Mouse (Mus musculus) cerebellum, adult 9-10 months (tissue): ENCODE measurements around the gene Phf13.

Experiments used
- DNase-seq: peaks from one replicate; pipeline ENCODE4 v3.0.0; 2022

Gene Phf13

DNA sequence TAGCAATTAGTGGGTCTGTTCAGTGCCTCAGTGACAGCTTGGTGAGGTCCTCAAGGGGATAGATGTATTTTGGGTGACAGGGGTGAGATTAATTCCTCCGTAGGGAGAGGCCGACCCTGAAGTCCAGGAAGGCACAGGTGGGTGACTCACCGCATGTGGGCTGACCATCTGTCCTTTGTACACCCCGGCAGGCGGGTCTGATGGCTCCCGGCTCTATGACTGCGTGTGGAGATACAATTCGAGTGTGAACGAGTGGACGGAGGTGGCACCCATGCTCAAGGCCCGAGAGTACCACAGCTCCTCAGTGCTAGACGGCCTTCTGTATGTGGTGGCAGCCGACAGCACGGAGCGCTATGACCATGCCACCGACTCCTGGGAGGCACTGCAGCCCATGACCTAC lies 16.1 kb upstream of the Phf13 start:
- DNase-seq = no peak

DNA sequence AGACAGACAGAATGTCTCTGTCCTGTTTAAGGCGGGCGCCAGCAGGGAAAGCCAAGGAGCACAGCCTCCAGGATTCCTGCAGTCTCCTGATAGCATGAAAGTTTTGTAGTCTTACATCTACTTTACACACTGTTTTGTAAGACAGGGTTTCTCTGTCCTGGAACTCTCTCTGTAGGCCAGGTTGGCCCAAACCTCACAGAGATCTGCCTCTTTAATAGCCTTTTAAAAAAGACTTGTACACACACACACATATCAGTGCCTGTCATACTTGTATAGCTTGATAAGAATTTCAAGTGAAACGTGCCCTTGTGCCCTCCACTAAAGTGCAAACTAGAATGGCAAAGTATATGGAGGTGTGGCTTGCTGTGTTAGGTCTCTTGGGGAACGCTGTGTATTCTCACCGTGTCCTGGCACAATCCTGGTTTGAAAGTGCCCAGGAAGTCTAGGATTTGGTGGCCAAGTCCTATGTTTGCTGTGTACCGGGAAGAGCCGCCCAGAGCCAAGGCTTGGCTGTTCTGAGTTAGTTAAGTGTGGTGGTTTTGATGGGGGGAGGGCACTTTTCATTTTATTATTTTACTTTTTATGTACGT lies 15.2 kb upstream of the Phf13 start:
- no peak for DNase-seq

DNA sequence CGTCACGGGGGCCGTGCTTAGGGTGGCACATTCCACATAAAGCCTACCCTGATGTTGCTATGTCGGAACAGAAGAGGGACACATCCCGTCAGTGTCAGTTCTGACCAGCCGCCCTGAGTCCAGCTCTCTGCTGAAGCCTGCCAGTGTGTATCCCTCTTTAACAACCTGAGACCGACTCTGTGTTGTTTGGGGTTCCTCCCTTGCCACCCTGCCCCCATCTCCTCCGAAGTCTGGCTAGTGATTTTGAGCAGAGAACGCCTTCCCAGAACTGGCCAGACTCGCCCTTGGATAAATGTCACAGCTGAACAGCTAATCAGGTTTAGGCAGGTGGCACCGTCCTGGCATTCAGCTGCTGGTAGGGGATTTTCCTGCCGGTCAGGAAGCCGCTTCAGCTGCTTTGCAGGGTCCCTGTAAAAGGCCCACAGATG lies 14.7 kb upstream of the Phf13 start:
- DNase-seq = peak; percentile 57

DNA sequence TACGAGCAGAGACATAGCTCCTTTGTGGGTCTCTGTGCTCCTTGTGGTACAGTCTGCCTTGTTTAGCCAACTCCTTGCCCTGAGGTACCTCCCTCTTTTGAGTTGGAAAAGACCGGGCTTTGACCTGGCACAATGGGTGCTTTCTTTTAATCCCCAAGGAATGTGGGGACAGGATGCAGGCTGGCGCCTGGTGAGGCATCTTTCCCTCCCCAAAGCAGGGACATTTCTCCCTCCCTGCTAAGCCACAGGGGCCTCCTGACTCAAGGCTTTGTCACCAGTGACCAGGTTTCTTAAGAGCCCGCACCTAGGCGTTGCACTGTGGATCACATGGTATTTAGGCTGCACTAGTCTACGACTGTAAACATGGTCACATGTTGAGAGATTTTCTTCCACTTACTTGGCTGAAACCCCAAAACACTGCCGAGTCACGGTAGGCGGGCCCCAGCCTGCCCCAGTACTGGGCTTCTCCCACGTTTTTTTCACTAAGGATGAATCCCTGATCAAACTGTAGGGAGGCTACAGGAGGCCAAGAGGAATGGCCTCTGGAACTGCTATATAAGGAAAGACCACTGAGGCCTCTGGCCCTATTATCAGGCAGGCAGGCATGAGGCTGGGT lies 14.1 kb upstream of the Phf13 start:
- peak; percentile 71 for DNase-seq

DNA sequence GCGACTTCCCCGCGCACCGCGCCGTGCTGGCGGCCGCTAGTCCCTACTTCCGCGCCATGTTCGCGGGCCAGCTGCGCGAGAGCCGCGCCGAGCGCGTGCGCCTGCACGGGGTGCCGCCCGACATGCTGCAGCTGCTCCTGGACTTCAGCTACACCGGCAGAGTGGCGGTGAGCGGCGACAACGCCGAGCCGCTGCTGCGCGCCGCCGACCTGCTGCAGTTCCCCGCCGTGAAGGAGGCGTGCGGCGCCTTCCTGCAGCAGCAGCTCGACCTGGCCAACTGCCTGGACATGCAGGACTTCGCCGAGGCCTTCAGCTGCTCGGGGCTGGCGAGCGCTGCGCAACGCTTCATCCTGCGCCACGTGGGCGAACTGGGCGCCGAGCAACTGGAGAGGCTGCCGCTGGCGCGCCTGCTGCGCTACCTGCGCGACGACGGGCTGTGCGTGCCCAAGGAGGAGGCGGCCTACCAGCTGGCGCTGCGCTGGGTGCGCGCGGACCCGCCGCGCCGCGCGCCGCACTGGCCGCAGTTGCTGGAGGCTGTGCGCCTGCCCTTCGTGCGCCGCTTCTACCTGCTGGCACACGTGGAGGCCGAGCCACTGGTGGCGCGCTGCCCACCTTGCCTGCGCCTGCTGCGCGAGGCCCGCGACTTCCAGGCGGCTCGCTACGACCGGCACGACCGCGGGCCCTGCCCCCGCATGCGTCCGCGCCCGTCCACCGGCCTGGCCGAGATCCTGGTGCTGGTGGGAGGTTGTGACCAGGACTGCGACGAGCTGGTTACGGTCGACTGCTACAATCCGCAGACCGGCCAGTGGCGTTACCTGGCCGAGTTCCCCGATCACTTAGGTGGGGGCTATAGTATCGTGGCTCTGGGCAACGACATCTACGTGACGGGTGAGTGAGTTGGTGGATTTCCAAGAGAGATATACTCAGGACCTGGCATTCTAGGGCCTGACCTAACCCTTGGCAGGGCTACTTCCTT lies 13.3 kb upstream of the Phf13 start:
- DNase-seq = peak; percentile 72

DNA sequence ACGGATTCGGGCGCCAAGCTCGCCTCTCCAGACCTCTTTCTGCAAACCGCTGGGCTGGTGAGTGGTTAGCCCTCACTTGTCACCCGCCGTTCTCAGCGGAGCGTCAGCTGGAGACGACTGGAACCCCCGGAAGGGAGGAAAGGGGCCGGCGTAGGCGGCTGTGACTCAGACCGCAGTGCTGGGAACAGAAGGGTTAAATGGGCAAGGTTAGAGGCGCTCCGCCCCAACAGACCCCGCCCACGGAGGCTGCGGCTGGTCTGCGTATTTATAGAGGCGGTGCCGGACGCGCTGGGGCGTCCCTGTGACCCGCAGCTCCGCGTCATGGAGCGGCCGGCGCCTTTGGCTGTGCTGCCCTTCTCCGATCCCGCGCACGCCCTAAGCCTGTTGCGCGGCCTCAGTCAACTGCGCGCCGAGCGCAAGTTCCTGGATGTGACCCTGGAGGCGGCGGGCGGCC lies 12.6 kb upstream of the Phf13 start, which contains the start of gene Klhl21:
Gene Klhl21 (plus strand): TSS at position 182 of the 454 bp plus-strand sequence.
- peak; percentile 93 for DNase-seq

DNA sequence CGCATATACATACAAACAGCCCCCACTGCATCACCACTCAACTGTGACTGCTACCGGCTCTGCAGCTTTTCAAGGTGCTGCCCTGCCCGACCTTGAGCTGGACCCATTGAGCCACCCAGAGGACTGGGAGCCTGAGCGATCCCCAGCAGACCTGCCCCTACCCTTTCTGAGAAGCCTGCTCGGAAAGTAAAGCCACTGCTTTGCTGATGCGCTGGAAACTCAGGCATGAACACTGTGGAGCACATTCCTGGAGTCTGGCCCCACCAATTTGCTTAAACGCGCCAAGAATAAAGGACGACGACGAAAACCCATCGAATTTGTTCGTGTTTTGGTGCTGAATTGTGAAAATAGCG lies 12.1 kb upstream of the Phf13 start:
- peak; percentile 62 for DNase-seq

DNA sequence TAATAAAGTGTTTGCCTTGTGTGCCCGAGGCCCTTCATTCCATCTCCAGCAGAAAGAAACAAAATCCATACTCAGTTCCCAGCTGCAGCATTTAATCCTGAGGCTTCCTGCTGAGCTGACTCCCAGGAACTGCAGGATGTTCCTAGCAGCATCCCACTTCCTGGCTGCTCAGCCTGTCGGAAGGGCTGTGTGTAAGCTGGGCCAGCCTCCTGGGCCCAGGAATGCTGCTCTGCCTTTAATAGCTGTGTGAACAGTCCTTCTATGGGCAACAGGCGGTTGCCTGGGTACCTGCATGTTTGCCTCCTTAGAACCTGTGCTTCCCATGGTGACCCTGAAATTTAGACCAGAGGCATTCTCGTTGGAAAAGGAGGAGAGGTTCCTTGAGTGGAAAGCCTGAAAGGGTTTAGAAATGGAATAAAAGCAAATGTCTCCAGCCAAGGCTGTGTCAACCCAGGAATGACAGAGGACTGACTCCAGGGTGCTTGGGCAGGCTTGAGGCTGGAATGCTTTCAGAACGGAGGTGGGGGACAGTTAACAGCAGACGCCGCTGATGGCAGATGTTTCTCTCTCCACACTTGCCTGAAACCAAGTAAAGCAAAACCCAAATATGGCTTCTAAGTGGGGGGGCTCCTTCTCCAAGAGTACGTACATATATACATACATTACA lies 11.6 kb upstream of the Phf13 start:
- DNase-seq = no peak

DNA sequence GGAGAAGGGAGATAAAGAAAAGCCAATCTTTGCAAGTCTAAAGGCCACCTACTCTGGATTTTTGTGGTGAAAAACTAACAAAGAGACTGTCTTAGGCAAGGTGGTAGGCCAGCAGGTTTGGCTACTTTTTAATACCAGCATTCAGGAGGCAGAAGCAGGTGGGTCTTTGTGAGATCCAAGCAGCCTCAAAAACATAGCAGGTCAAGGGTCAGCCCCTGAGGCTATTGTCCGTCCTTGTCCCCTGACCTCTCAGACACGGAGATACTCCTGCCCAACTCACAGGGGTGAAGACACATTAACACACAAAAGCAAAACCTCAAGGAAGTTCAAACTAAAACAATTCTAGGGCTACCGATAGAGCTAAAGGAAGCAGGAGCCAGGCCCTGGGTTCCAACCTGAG lies 10.8 kb upstream of the Phf13 start:
- DNase-seq = peak; percentile 43

DNA sequence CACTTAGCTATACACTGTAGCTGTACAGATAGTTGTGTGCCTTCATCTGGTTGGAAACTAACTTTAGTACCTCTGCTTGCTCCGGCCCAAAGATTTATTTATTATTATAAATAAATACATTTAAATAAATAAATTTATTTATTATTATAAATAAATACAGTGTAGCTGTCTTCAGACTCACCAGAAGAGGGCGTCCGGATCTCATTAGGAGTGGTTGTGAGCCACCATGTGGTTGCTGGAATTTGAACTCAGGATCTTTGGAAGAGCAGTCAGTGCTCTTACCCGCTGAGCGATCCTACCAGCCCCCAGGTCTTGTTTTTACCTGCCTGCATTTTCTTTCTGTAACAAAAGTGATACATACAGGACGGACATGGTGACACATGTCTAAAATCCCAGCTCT lies 10.1 kb upstream of the Phf13 start:
- no peak for DNase-seq

DNA sequence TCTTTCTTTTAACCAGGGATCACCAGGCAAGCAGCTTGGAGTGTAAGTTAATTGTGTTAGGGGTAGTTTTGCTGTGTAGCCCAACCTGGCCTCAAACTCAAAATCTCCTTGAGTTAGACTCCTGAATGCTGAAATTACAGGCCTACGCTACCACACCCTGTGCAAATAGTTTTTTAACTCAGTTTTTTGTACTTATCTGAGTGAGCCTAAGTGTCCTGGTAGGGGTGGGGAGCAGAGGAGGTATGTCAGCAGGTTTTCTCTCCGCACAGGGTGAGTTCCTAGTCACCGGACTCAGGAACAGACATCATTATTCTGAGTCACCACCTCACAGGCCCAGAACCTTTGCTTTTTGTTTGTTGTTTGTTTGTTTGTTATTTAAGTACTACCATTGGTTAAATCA lies 6.0 kb upstream of the Phf13 start:
- no peak for DNase-seq

DNA sequence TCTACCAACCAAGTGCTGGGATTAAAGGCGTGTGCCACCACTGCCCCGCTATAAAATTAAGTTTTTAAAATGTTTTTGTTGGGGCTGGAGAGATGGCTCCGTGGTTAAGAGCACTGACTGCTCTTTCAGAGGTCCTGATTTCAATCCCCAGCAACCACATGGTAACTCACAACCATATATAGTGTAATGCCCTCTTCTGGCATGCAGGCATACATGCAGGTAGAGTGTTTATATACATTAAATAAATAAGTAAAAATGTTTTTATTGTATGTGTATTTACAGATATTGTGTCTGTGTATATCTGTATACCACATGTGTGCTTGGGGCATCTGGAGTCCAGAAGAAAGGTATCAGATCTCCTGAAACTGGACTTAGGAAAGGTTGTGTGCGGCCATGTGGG lies 5.3 kb upstream of the Phf13 start:
- no peak for DNase-seq

DNA sequence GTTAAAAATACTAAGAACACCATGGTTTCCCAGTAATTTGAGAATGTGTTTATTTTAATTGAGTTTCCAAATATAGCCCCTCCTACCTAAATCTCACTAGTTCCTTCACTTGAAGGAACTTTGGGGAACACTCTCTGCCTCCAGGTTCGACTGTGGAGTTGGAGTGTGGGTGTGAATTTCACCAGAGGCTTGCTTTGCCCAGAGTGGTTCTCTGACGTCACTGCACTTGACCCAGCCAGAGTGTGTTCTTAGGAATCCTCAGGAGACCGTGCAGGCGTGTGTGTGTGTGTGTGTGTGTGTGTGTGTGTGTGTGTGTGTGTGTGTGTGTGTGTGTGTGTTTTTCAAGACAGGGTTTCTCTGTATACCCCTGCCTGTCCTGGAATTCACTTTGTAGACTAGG lies 4.8 kb upstream of the Phf13 start:
- DNase-seq = no peak

DNA sequence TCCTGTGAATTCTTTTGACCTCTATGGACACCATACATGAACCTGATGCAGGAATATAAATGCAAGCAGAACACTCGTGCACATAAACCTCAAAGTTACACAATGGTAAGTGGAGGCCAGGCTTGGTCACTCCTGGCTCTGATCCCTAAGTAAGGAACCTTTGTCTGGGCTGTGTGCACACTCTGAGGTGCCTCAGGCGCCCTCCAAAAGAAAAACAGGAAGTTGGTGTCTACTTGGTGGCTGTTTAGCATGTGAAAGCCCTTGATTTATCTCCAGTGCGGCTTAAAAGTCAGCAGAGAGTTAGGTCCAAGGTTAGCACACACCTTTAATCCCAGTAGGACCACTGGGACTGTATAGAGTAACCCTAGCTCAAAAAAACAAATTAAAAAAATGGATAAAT lies 3.4 kb upstream of the Phf13 start:
- DNase-seq = no peak

DNA sequence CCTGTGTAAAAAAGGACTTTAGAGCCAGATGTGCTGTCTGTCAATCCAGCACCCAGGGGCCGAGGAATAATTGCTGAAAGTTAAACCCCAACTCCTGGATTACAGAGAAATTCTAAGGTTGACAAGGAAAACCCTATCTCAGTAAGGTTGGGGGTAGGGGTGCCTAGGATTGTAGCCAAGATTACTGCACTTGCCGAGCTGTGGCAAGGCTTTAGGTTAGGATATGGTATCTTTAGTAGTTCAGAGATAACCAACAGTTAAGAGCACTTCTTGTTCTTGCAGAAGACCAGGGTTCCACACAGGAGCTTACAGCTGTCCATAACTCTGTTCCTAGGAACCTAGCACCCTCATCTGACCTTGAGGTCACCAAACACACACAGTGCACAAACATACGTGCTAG lies 1.6 kb upstream of the Phf13 start:
- DNase-seq = no peak

DNA sequence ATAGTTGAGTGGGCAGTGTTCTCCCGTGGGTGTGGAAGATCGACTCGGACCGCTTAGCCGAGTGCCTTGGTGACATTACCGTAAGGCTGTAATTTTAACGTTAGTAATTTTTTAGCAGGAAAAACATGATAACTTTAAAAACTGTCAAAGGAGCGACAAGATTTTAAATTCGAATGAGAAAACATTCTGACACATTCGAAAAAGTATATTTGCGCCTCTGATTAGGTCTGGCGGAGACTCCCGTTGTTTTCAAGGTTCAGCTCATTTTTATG lies 829 bp upstream of the Phf13 start:
- DNase-seq = no peak

DNA sequence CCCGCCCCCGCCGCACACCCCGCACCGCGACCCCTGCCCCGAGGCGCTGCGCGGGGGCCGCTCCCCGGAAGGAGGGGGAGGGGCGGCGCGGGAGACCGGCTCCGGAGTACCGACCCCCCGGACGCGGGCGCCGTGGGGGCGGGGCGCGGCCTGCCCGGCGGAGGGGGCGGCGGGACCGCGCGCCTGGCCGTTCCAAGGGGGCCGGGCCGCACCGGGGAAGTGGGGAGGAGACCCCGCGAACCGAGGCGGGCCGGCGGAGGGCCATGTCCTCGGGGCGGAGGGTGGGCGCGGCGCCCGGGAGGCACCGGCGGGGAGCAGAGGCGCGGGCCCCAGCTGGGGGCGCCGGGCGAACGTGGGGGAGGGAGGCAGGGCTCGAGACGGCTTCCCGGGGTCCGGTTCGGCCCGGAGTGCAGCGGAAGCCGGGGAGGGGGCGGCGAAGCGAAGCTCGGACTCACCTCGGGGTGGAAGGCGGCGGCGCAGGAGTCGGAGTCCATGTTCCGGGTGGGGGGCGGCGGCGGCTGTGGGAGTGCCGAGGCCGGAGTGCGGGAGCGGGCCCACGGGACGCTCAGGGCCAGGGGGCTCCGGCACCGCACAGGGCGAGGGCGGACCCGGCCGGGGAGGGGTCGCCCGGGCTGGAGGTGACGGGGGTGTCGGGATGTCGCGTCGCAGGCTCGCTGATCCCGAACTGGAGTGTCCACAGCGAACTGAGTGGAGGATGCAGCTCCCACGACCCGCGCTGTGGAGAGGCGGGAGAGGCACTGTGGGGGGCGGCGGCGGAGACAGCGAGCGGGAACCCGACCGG lies 486 bp downstream of the Phf13 start:
- DNase-seq = peak; percentile 75

DNA sequence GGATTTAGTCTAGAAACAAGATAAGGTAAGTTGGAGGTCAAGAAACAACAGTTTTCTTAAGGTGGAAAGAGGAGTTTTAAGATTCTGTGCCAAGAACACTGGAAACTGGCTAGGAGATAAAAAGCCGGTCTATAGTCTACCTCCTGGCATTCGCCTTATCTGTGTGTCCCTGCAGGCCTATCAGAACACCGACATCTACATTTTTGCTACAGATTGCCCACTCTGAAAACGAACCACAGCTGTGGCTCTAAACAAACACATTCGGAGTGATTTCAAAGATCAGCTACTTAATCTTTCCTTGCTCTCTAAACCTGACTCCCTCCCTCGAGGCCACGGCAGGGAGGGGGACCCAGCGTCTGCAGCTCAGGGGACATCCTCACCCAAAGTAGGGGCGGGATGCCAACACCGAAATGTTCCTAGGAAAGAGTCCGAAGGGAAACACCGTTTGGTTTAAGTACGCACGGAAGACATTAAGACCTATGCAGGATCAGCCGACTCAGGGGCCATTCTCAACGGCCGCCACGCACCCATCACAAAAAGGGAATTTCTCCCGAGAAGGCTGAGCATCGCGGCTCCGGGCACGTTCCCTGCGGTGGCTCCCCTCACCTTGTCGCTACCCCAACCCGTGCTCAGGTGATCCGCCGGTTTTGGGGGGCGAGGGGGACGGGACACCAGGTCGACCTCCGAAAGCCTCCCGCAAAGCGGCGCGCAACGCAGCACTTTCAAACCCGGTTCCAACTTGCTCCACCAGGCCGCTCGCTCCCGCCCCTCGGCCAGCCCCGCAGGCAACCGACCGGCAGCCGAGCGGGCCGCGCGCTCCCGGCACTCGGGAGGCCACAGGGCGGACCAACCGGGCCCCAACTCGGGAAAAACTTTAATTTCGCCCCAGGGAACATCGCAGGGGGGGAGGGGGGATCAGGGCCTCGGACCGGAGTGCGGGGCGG lies 1.6 kb downstream of the Phf13 start:
- no peak for DNase-seq

DNA sequence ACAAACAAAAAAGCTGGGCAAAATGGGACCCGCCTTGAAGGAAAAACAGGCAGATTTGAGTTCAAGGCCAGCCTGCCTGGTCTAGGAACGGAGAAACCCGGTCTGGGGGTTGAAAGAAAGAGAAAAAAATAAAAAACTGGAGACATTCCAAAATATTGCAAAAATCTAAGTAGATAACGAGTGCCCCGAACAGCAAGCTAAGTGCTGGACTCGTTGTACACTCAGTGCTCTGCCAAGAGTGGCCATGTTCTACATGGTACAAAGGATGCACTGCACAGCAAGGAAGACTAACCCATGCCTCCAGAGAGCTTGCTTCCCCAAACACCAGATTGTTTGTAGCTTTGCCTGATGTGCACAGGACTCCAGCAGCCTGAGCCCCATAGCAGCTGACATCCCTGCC lies 3.0 kb downstream of the Phf13 start:
- no peak for DNase-seq

DNA sequence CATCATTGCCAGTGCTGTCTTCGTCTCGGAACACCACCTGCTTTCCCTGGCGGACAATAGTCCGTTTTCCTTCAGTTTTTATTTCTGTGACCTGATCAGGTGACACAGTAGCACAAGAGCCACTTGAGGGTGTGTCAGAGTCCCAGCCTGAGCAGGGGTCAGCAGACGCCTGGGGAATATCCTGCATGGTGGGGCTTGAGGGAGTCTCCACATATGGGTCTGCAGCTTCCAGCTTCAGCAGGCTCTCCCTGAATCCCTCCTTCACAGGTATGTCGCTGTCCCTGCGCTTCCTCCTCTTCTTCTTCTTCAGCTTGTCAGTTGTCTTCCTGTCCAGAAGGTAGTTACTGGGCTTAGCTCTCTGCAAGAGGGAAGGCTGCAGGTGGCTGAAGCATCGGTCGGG lies 4.0 kb downstream of the Phf13 start:
- DNase-seq = no peak

DNA sequence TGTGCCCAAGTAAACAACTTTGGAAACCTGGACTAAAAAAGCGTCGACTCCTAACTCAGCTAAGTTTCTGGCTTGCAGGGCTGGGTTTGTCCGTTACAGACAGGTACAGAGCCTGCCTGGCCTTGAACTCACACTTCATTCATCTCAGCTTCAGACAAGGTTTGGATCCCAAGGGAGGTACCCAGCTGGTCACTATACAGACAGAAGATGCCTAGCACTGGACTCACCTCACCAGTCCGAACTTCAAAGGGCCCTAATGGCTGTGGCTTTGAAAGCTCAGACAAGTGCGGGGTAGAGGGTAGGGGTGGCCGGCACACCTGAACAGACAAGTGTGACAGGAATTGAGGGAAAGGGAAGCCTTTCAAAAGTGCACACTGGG lies 7.0 kb downstream of the Phf13 start:
- DNase-seq = peak; percentile 56
